12 mouse cellular contexts compared by ENCODE assay signal in the genomic region with DNA sequence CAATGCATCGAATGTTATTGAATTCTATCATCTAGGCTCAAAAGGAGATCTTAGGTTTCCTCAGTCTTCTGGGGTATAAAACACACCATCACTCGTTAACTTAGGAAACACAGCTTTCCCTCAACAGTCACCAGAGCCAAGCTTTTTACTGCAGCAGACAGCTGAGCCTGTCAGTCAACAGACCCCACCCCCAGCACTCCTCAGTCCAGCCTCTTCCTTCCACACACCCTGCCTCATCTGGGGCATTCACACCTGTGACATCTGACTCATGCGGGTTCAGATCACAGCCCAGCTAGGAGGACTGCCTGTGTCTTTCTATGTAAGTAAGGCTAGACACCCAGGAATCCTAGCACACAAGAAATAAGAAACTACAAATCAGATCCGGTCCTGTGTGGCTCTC. TPM values are rescaled to one million over a fixed set of nuclear protein-coding genes. Genes with fewer than 3 reads are reported as not detected.
DNase-seq lines count a peak whose midpoint lies in the region; ATAC-seq and TF ChIP-seq lines count a peak whose summit lies in the region.
"Had no signal": no experiment of that assay in that cellular context is flagged by ENCODE, and none has a peak within 500 bp of the region (broad histone marks: within the 10 kb centered on the region; RNA-seq: fewer than 3 reads in every experiment).

No protein-coding gene starts in this region.

- no peaks in the 10 kb centered on the region for H3K27me3 ChIP-seq in embryonic facial prominence, embryonic 14.5 days (replicated peaks; ENCODE audit: control insufficient read depth, insufficient read depth, low read length)
- no peaks in the 10 kb centered on the region for H3K27me3 ChIP-seq in embryonic facial prominence, embryonic 10.5 days (replicated peaks; ENCODE audit: low read depth, poor library complexity, severe bottlenecking)
- H3K27me3 ChIP-seq in kidney, postnatal 0 days (ENCODE audit: insufficient read depth, low read length), result no peaks in the 10 kb centered on the region
- H3K27me3 ChIP-seq in small intestine, adult 2 months (ENCODE audit: control insufficient read depth, insufficient read depth, low read length), result no peaks in the 10 kb centered on the region
- H3K27me3 ChIP-seq: embryonic facial prominence, embryonic 12.5 days; hindbrain, embryonic 15.5 days had no signal

- WGBS in embryonic facial prominence, embryonic 14.5 days, result 64% methylated on average over 4 of the region's 4 CpGs
- 72% methylated on average over 4 of the region's 4 CpGs for WGBS in embryonic facial prominence, embryonic 10.5 days
- WGBS in kidney, postnatal 0 days, result 49% methylated on average over 4 of the region's 4 CpGs
- 34% methylated on average over 4 of the region's 4 CpGs for WGBS in small intestine, adult 2 months

- H3K4me1 ChIP-seq in embryonic facial prominence, embryonic 14.5 days (ENCODE audit: control insufficient read depth, insufficient read depth, low read length), result no peaks in the 10 kb centered on the region
- peaks cover 16% of the 10 kb centered on the region for H3K4me1 ChIP-seq in embryonic facial prominence, embryonic 10.5 days
- H3K4me1 ChIP-seq in kidney, postnatal 0 days (replicated peaks; ENCODE audit: insufficient read depth, low read length), result 0 out of 2 replicates have a peak, but pooled peaks cover 18% of the 10 kb centered on the region
- peaks cover 23% of the 10 kb centered on the region for H3K4me1 ChIP-seq in small intestine, adult 2 months (ENCODE audit: control insufficient read depth, insufficient read depth, insufficient read length, low read length)
- H3K4me1 ChIP-seq: hindbrain, embryonic 15.5 days had no signal

- peak; percentile 58; the same call in 1 of the 2 replicates for ATAC-seq in embryonic facial prominence, embryonic 14.5 days (ENCODE audit: low read depth)
- ATAC-seq in CD4-positive, CD25-positive, alpha-beta regulatory T cell, adult 4 months, result peak; percentile 76
- ATAC-seq in kidney, postnatal 0 days (replicated peaks; ENCODE audit: low FRiP score, low read depth), result no peak
- ATAC-seq in granulocyte monocyte progenitor cell, adult 5-6 weeks (replicated peaks; ENCODE audit: poor library complexity, severe bottlenecking), result no peak

- H3K27ac ChIP-seq in embryonic facial prominence, embryonic 14.5 days (replicated peaks; ENCODE audit: low read depth, low read length), result 0 out of 2 replicates have a peak overlapping the region, but pooled peaks have one; percentile 23
- no peak overlapping the region for H3K27ac ChIP-seq in embryonic facial prominence, embryonic 10.5 days (replicated peaks)
- H3K27ac ChIP-seq in kidney, postnatal 0 days, result peak overlapping the region; percentile 47; the same call in 1 of the 2 replicates
- peak overlapping the region; percentile 69 for H3K27ac ChIP-seq in small intestine, adult 2 months (ENCODE audit: insufficient read depth, low read depth, low read length)
- H3K27ac ChIP-seq: embryonic facial prominence, embryonic 12.5 days; hindbrain, embryonic 15.5 days had no signal

- no peaks in the 10 kb centered on the region for H3K9me3 ChIP-seq in embryonic facial prominence, embryonic 14.5 days (ENCODE audit: control insufficient read depth, low read length)
- no peaks in the 10 kb centered on the region for H3K9me3 ChIP-seq in embryonic facial prominence, embryonic 10.5 days
- no peaks in the 10 kb centered on the region for H3K9me3 ChIP-seq in kidney, postnatal 0 days (replicated peaks; ENCODE audit: low read length)
- H3K9me3 ChIP-seq: embryonic facial prominence, embryonic 12.5 days; hindbrain, embryonic 15.5 days had no signal

- H3K4me2 ChIP-seq in embryonic facial prominence, embryonic 14.5 days (ENCODE audit: low read depth, low read length), result no peak overlapping the region
- no peak overlapping the region for H3K4me2 ChIP-seq in kidney, postnatal 0 days (ENCODE audit: low read length)
- H3K4me2 ChIP-seq: embryonic facial prominence, embryonic 12.5 days; hindbrain, embryonic 15.5 days had no signal

- no peak overlapping the region for H3K9ac ChIP-seq in embryonic facial prominence, embryonic 14.5 days (ENCODE audit: low read depth, low read length)
- no peak overlapping the region for H3K9ac ChIP-seq in kidney, postnatal 0 days (ENCODE audit: low read depth, low read length)
- H3K9ac ChIP-seq: embryonic facial prominence, embryonic 12.5 days; hindbrain, embryonic 15.5 days had no signal

- no peak for TF ChIP-seq CTCF in kidney, postnatal 0 days (IDR thresholded peaks at IDR 0.05; ENCODE audit: low read depth)
- TF ChIP-seq CTCF in small intestine, adult 2 months (IDR thresholded peaks at IDR 0.05; ENCODE audit: extremely low read depth, insufficient read length, insufficient replicate concordance, low read depth, low read length), result no peak

- no peak for TF ChIP-seq POLR2A in small intestine, adult 2 months (IDR thresholded peaks at IDR 0.05; ENCODE audit: low read depth, low read length)

- peaks cover 18% of the 10 kb centered on the region for H3K36me3 ChIP-seq in embryonic facial prominence, embryonic 14.5 days (ENCODE audit: control insufficient read depth, insufficient read depth, low read length)
- peaks cover 31% of the 10 kb centered on the region for H3K36me3 ChIP-seq in embryonic facial prominence, embryonic 10.5 days (replicated peaks)
- no peaks in the 10 kb centered on the region for H3K36me3 ChIP-seq in kidney, postnatal 0 days (ENCODE audit: insufficient read depth, low read length)
- H3K36me3 ChIP-seq in small intestine, adult 2 months (ENCODE audit: control insufficient read depth, insufficient read depth, low read length), result peaks cover 17% of the 10 kb centered on the region

- DNase-seq in embryonic facial prominence, embryonic 14.5 days (ENCODE audit: low spot score), result peak; percentile 53
- DNase-seq in embryonic facial prominence, embryonic 10.5 days (ENCODE audit: low spot score), result no peak
- no peak for DNase-seq in kidney, postnatal 0 days (ENCODE audit: low spot score)
- DNase-seq in retina, embryonic 14.5 days (ENCODE audit: low spot score), result no peak
- DNase-seq in adipocyte (ENCODE audit: low spot score), result no peak

- H3K4me3 ChIP-seq in embryonic facial prominence, embryonic 14.5 days (ENCODE audit: low read depth, low read length), result no peak overlapping the region
- no peak overlapping the region for H3K4me3 ChIP-seq in embryonic facial prominence, embryonic 10.5 days
- no peak overlapping the region for H3K4me3 ChIP-seq in kidney, postnatal 0 days (replicated peaks; ENCODE audit: low read depth, low read length)
- H3K4me3 ChIP-seq in small intestine, adult 2 months (ENCODE audit: low read depth, low read length), result no peak overlapping the region
- H3K4me3 ChIP-seq: embryonic facial prominence, embryonic 12.5 days; hindbrain, embryonic 15.5 days had no signal

RNA-seq across cellular contexts. Expression of gene Gm5475, which starts 7.9 kb away (rescaled TPM):
- polyA plus RNA-seq in embryonic facial prominence, embryonic 14.5 days (2014; fragmentation: Nextera tagmentation; extraction: Ambion mirVana), result 0.14 TPM in 1 of 2 replicates, not detected in the other
- polyA plus RNA-seq in embryonic facial prominence, embryonic 10.5 days (2016; fragmentation: Nextera tagmentation; extraction: Ambion mirVana), result 0.05 TPM in 1 of 2 replicates, not detected in the other
- not detected for polyA plus RNA-seq in CD4-positive, CD25-positive, alpha-beta regulatory T cell, adult 4 months (2017; shearing (Covaris generic))
- 1.3 and 1.5 TPM in 2 replicates for polyA plus RNA-seq in kidney, postnatal 0 days (2015; fragmentation: Nextera tagmentation; extraction: Ambion mirVana)
- 0.13 and 0.20 TPM in 2 replicates for polyA plus RNA-seq in small intestine, adult 2 months (2012; rRNA removed)
- total RNA-seq in granulocyte monocyte progenitor cell, adult 5-6 weeks (2014; fragmentation: Nextera tagmentation), result not detected in 2 replicates
- not detected in 2 replicates for total RNA-seq in granulocyte monocyte progenitor cell, adult 5-6 weeks (2017)
- polyA plus RNA-seq: urinary bladder, adult 2 months had no signal

RNA-seq across cellular contexts. Expression of gene Slc11a2, which starts 10.9 kb away (rescaled TPM):
- 15.5 and 17.0 TPM in 2 replicates for polyA plus RNA-seq in embryonic facial prominence, embryonic 14.5 days (2014; fragmentation: Nextera tagmentation; extraction: Ambion mirVana)
- polyA plus RNA-seq in embryonic facial prominence, embryonic 10.5 days (2016; fragmentation: Nextera tagmentation; extraction: Ambion mirVana), result 25.0 and 28.3 TPM in 2 replicates
- polyA plus RNA-seq in CD4-positive, CD25-positive, alpha-beta regulatory T cell, adult 4 months (2017; shearing (Covaris generic)), result 10 to 100 TPM; 31.4 to 39.1 TPM
- 28.1 and 33.2 TPM in 2 replicates for polyA plus RNA-seq in kidney, postnatal 0 days (2015; fragmentation: Nextera tagmentation; extraction: Ambion mirVana)
- 39.4 and 138 TPM in 2 replicates for polyA plus RNA-seq in small intestine, adult 2 months (2012; rRNA removed)
- total RNA-seq in granulocyte monocyte progenitor cell, adult 5-6 weeks (2014; fragmentation: Nextera tagmentation), result 10.2 and 10.3 TPM in 2 replicates
- total RNA-seq in granulocyte monocyte progenitor cell, adult 5-6 weeks (2017), result 8.6 and 8.9 TPM in 2 replicates

RNA-seq across cellular contexts. Expression of gene Higd1c, which starts 49.7 kb away (rescaled TPM):
- polyA plus RNA-seq in embryonic facial prominence, embryonic 14.5 days (2014; fragmentation: Nextera tagmentation; extraction: Ambion mirVana), result not detected in 2 replicates
- polyA plus RNA-seq in embryonic facial prominence, embryonic 10.5 days (2016; fragmentation: Nextera tagmentation; extraction: Ambion mirVana), result not detected in 2 replicates
- polyA plus RNA-seq in CD4-positive, CD25-positive, alpha-beta regulatory T cell, adult 4 months (2017; shearing (Covaris generic)), result not detected
- 0.69 TPM in 1 of 2 replicates, not detected in the other for polyA plus RNA-seq in kidney, postnatal 0 days (2015; fragmentation: Nextera tagmentation; extraction: Ambion mirVana)
- polyA plus RNA-seq in small intestine, adult 2 months (2012; rRNA removed), result not detected in 2 replicates
- total RNA-seq in granulocyte monocyte progenitor cell, adult 5-6 weeks (2014; fragmentation: Nextera tagmentation), result not detected in 2 replicates
- not detected in 2 replicates for total RNA-seq in granulocyte monocyte progenitor cell, adult 5-6 weeks (2017)
- total RNA-seq: left cerebral cortex, postnatal 10 days had no signal
- polyA plus RNA-seq: embryonic facial prominence, embryonic 12.5 days; urinary bladder, adult 2 months had no signal

RNA-seq across cellular contexts. Expression of gene Letmd1, which starts 54.8 kb away (rescaled TPM):
- polyA plus RNA-seq in embryonic facial prominence, embryonic 14.5 days (2014; fragmentation: Nextera tagmentation; extraction: Ambion mirVana), result 26.6 and 30.4 TPM in 2 replicates
- polyA plus RNA-seq in embryonic facial prominence, embryonic 10.5 days (2016; fragmentation: Nextera tagmentation; extraction: Ambion mirVana), result 36.5 and 38.6 TPM in 2 replicates
- 10 to 100 TPM; 52.3 to 82.7 TPM for polyA plus RNA-seq in CD4-positive, CD25-positive, alpha-beta regulatory T cell, adult 4 months (2017; shearing (Covaris generic))
- polyA plus RNA-seq in kidney, postnatal 0 days (2015; fragmentation: Nextera tagmentation; extraction: Ambion mirVana), result 21.3 and 22.4 TPM in 2 replicates
- 16.3 and 26.1 TPM in 2 replicates for polyA plus RNA-seq in small intestine, adult 2 months (2012; rRNA removed)
- total RNA-seq in granulocyte monocyte progenitor cell, adult 5-6 weeks (2014; fragmentation: Nextera tagmentation), result 42.5 and 46.2 TPM in 2 replicates
- 25.7 and 34.0 TPM in 2 replicates for total RNA-seq in granulocyte monocyte progenitor cell, adult 5-6 weeks (2017)

Comparison
In these comparisons a context has a peak if more than half of its experiments do, and no peak if none do; other contexts are left out.
1. ATAC-seq: peak in embryonic facial prominence, embryonic 14.5 days (single experiment) and CD4-positive, CD25-positive, alpha-beta regulatory T cell, adult 4 months (single experiment); none in kidney, postnatal 0 days (single experiment) and granulocyte monocyte progenitor cell, adult 5-6 weeks (single experiment).